Mouse (Mus musculus): Measurements from ENCODE around the gene Slc7a11. TPM values are rescaled to one million over a fixed set of nuclear protein-coding genes. Genes with fewer than 3 reads are reported as not detected.

The Slc7a11 gene
- polyA plus RNA-seq, 1 experiment from 2014 or later, result 3.1 TPM

- Histone ChIP-seq H3K4me3 (replicated peaks) (no peak overlapping the region), H3K4me2 (no peak overlapping the region), H3K9me3 (replicated peaks) (no peaks in the 10 kb centered on the region), H3K27me3 (replicated peaks) (no peaks in the 10 kb centered on the region), H3K4me1 (no peaks in the 10 kb centered on the region), H3K9ac (replicated peaks) (no peak overlapping the region), H3K27ac (replicated peaks) (no peak overlapping the region), H3K36me3 (no peaks in the 10 kb centered on the region)
- 85% methylated on average over 3 of the region's 3 CpGs for WGBS
- no peak for ATAC-seq (ENCODE audit: low FRiP score)
Observed at GRCm38 (mm10) chr3:50363659-50364058, 79.8 kb downstream of the Slc7a11 start.

GRCm38 (mm10) chr3:50347081-50347480 is 96.3 kb downstream of the Slc7a11 start:
- H3K36me3 ChIP-seq, result no peaks in the 10 kb centered on the region
- ATAC-seq (ENCODE audit: low FRiP score), result no peak
- 53% methylated on average over 1 of the region's 1 CpGs for WGBS
- no peak overlapping the region for H3K9ac ChIP-seq (replicated peaks)
- H3K4me2 ChIP-seq, result no peak overlapping the region
- no peaks in the 10 kb centered on the region for H3K9me3 ChIP-seq (replicated peaks)
- H3K27ac ChIP-seq (replicated peaks), result no peak overlapping the region
- H3K27me3 ChIP-seq (replicated peaks), result no peaks in the 10 kb centered on the region
- no peak overlapping the region for H3K4me3 ChIP-seq (replicated peaks)
- H3K4me1 ChIP-seq, result no peaks in the 10 kb centered on the region

- no peak overlapping the region for H3K9ac ChIP-seq (replicated peaks)
- no peaks in the 10 kb centered on the region for H3K9me3 ChIP-seq (replicated peaks)
- H3K27me3 ChIP-seq (replicated peaks), result no peaks in the 10 kb centered on the region
- no peak overlapping the region for H3K4me2 ChIP-seq
- H3K27ac ChIP-seq (replicated peaks), result no peak overlapping the region
- no peak overlapping the region for H3K4me3 ChIP-seq (replicated peaks)
- no peaks in the 10 kb centered on the region for H3K36me3 ChIP-seq
- 96% methylated on average over 1 of the region's 1 CpGs for whole genome bisulfite sequencing
- ATAC-seq (ENCODE audit: low FRiP score), result no peak
- no peaks in the 10 kb centered on the region for H3K4me1 ChIP-seq
Observed at GRCm38 (mm10) chr3:50344411-50344810, 99.0 kb downstream of the Slc7a11 start.

GRCm38 (mm10) chr3:50324524-50324923 is 118.9 kb downstream of the Slc7a11 start:
- H3K4me1 ChIP-seq, result no peaks in the 10 kb centered on the region
- no peak overlapping the region for H3K9ac ChIP-seq (replicated peaks)
- ATAC-seq (ENCODE audit: low FRiP score), result no peak
- H3K9me3 ChIP-seq (replicated peaks), result no peaks in the 10 kb centered on the region
- no peak overlapping the region for H3K27ac ChIP-seq (replicated peaks)
- H3K27me3 ChIP-seq (replicated peaks), result no peaks in the 10 kb centered on the region
- 57% methylated on average over 8 of the region's 8 CpGs for WGBS
- no peak overlapping the region for H3K4me3 ChIP-seq (replicated peaks)
- H3K4me2 ChIP-seq, result no peak overlapping the region
- H3K36me3 ChIP-seq, result no peaks in the 10 kb centered on the region

GRCm38 (mm10) chr3:50323881-50324280 is 119.5 kb downstream of the Slc7a11 start:
- H3K4me3 ChIP-seq (replicated peaks), result no peak overlapping the region
- no peaks in the 10 kb centered on the region for H3K9me3 ChIP-seq (replicated peaks)
- H3K4me2 ChIP-seq, result no peak overlapping the region
- H3K27ac ChIP-seq (replicated peaks), result no peak overlapping the region
- no peak overlapping the region for H3K9ac ChIP-seq (replicated peaks)
- H3K36me3 ChIP-seq, result no peaks in the 10 kb centered on the region
- H3K27me3 ChIP-seq (replicated peaks), result no peaks in the 10 kb centered on the region
- H3K4me1 ChIP-seq, result no peaks in the 10 kb centered on the region
- WGBS, result 74% methylated on average over 7 of the region's 7 CpGs
- no peak for ATAC-seq (ENCODE audit: low FRiP score)

GRCm38 (mm10) chr3:50320862-50321261 is 122.6 kb downstream of the Slc7a11 start:
- no peak overlapping the region for H3K9ac ChIP-seq (replicated peaks)
- H3K27me3 ChIP-seq (replicated peaks), result no peaks in the 10 kb centered on the region
- no peak overlapping the region for H3K27ac ChIP-seq (replicated peaks)
- H3K36me3 ChIP-seq, result no peaks in the 10 kb centered on the region
- H3K9me3 ChIP-seq (replicated peaks), result no peaks in the 10 kb centered on the region
- ATAC-seq (ENCODE audit: low FRiP score), result no peak
- no peak overlapping the region for H3K4me2 ChIP-seq
- 78% methylated on average over 2 of the region's 2 CpGs for WGBS
- H3K4me3 ChIP-seq (replicated peaks), result no peak overlapping the region
- no peaks in the 10 kb centered on the region for H3K4me1 ChIP-seq

GRCm38 (mm10) chr3:50318074-50318473 is 125.3 kb downstream of the Slc7a11 start:
- no peaks in the 10 kb centered on the region for H3K36me3 ChIP-seq
- no peaks in the 10 kb centered on the region for H3K9me3 ChIP-seq (replicated peaks)
- H3K27me3 ChIP-seq (replicated peaks), result no peaks in the 10 kb centered on the region
- H3K4me1 ChIP-seq, result no peaks in the 10 kb centered on the region
- WGBS, result 59% methylated on average over 3 of the region's 3 CpGs
- no peak overlapping the region for H3K9ac ChIP-seq (replicated peaks)
- no peak overlapping the region for H3K4me3 ChIP-seq (replicated peaks)
- ATAC-seq (ENCODE audit: low FRiP score), result no peak
- H3K27ac ChIP-seq (replicated peaks), result no peak overlapping the region
- H3K4me2 ChIP-seq, result no peak overlapping the region

GRCm38 (mm10) chr3:50313816-50314215 is 129.6 kb downstream of the Slc7a11 start:
- no peaks in the 10 kb centered on the region for H3K36me3 ChIP-seq
- H3K27me3 ChIP-seq (replicated peaks), result no peaks in the 10 kb centered on the region
- H3K4me1 ChIP-seq, result no peaks in the 10 kb centered on the region
- no peak overlapping the region for H3K9ac ChIP-seq (replicated peaks)
- H3K4me2 ChIP-seq, result no peak overlapping the region
- no peak overlapping the region for H3K27ac ChIP-seq (replicated peaks)
- 71% methylated on average over 3 of the region's 3 CpGs for WGBS
- no peak overlapping the region for H3K4me3 ChIP-seq (replicated peaks)
- H3K9me3 ChIP-seq (replicated peaks), result no peaks in the 10 kb centered on the region
- ATAC-seq (ENCODE audit: low FRiP score), result no peak

- Histone ChIP-seq H3K9ac (replicated peaks) (no peak overlapping the region), H3K4me1 (peaks cover 8% of the 10 kb centered on the region; the same call in 1 of the 2 replicates), H3K4me2 (no peak overlapping the region; the same call in 1 of the 2 replicates), H3K36me3 (no peaks in the 10 kb centered on the region), H3K27me3 (replicated peaks) (no peaks in the 10 kb centered on the region), H3K9me3 (replicated peaks) (no peaks in the 10 kb centered on the region), H3K27ac (replicated peaks) (peak overlapping the region; percentile 28; the same call in 1 of the 2 replicates), H3K4me3 (replicated peaks) (no peak overlapping the region)
- ATAC-seq (ENCODE audit: low FRiP score), result peak; percentile 70; the same call in 1 of the 2 replicates
- 57% methylated on average over 14 of the region's 14 CpGs for WGBS
Observed at GRCm38 (mm10) chr3:50307339-50308327, 135.8 kb downstream of the Slc7a11 start.

- H3K4me3 ChIP-seq (replicated peaks), result no peak overlapping the region
- no peaks in the 10 kb centered on the region for H3K9me3 ChIP-seq (replicated peaks)
- H3K9ac ChIP-seq (replicated peaks), result no peak overlapping the region
- no peaks in the 10 kb centered on the region for H3K27me3 ChIP-seq (replicated peaks)
- no peaks in the 10 kb centered on the region for H3K36me3 ChIP-seq
- no peak overlapping the region for H3K4me2 ChIP-seq
- peaks cover 8% of the 10 kb centered on the region; the same call in 1 of the 2 replicates for H3K4me1 ChIP-seq
- ATAC-seq (ENCODE audit: low FRiP score), result no peak
- no peak overlapping the region for H3K27ac ChIP-seq (replicated peaks)
- 78% methylated on average over 8 of the region's 8 CpGs for WGBS
Observed at GRCm38 (mm10) chr3:50306334-50306733, 137.1 kb downstream of the Slc7a11 start.

GRCm38 (mm10) chr3:50304137-50304536 is 139.3 kb downstream of the Slc7a11 start:
- no peak for ATAC-seq (ENCODE audit: low FRiP score)

GRCm38 (mm10) chr3:50302648-50303047 is 140.8 kb downstream of the Slc7a11 start:
- no peak overlapping the region for H3K27ac ChIP-seq (replicated peaks)
- ATAC-seq (ENCODE audit: low FRiP score), result no peak
- H3K4me2 ChIP-seq, result no peak overlapping the region
- 76% methylated on average over 6 of the region's 6 CpGs for WGBS
- no peaks in the 10 kb centered on the region for H3K27me3 ChIP-seq (replicated peaks)
- no peaks in the 10 kb centered on the region for H3K36me3 ChIP-seq
- no peaks in the 10 kb centered on the region for H3K9me3 ChIP-seq (replicated peaks)
- H3K4me3 ChIP-seq (replicated peaks), result no peak overlapping the region
- no peak overlapping the region for H3K9ac ChIP-seq (replicated peaks)
- peaks cover 29% of the 10 kb centered on the region for H3K4me1 ChIP-seq

More at GRCm38 (mm10) chr3:50304137-50304536, 139.3 kb downstream of the Slc7a11 start:
- peaks cover 20% of the 10 kb centered on the region for H3K4me1 ChIP-seq
- H3K4me2 ChIP-seq, result no peak overlapping the region
- H3K27ac ChIP-seq (replicated peaks), result no peak overlapping the region
- 57% methylated on average over 4 of the region's 4 CpGs for WGBS
- no peaks in the 10 kb centered on the region for H3K36me3 ChIP-seq
- no peaks in the 10 kb centered on the region for H3K9me3 ChIP-seq (replicated peaks)
- H3K4me3 ChIP-seq (replicated peaks), result no peak overlapping the region
- no peak overlapping the region for H3K9ac ChIP-seq (replicated peaks)
- H3K27me3 ChIP-seq (replicated peaks), result no peaks in the 10 kb centered on the region
